Mouse (Mus musculus) CH12.LX (cell line): ENCODE measurements around the gene Chga. TPM values are rescaled to one million over a fixed set of nuclear protein-coding genes. Genes with fewer than 3 reads are reported as not detected.
A peak's percentile ranks its signal among the peaks of the same experiment; 100 is the strongest.

Experiments
- DNase-seq: peaks from one replicate; pipeline ENCODE4 v3.0.0-alpha.2; 2013; ENCODE audit errors: extremely low read depth
- H3K27ac ChIP-seq: 2 replicates; pipeline ENCODE4 v1.5.1; 2012; ENCODE audit warnings: low read depth, mild to moderate bottlenecking, control low read depth, moderate library complexity; ENCODE audit not compliant: insufficient read depth
- H3K27me3 ChIP-seq: replicated peaks from 2 replicates; pipeline ENCODE3; 2012; ENCODE audit warnings: inconsistent platforms
- H3K36me3 ChIP-seq, 2 experiments: replicated peaks in 1 of 2; 2 replicates each; pipeline versions ENCODE3 to v1.6.1; 2012; ENCODE audit warnings: inconsistent platforms in 1 of 2, low read length in 1 of 2, mild to moderate bottlenecking in 1 of 2, mixed read lengths in 1 of 2, moderate library complexity in 1 of 2; ENCODE audit not compliant: control insufficient read depth in 1 of 2, insufficient read depth in 1 of 2
- H3K4me1 ChIP-seq, 2 experiments: 2 replicates each; pipeline ENCODE4 v1.6.1; 2012; ENCODE audit warnings: inconsistent platforms in 1 of 2, moderate library complexity in 1 of 2; ENCODE audit not compliant: insufficient read depth in 2 of 2, control insufficient read depth in 1 of 2
- H3K4me2 ChIP-seq: 2 replicates; pipeline ENCODE4 v1.6.1; 2012; ENCODE audit warnings: low read depth, mild to moderate bottlenecking, control low read depth; ENCODE audit not compliant: poor library complexity, insufficient read depth, severe bottlenecking
- H3K4me3 ChIP-seq, 3 experiments: fragments of 150-350 bp in 1 of 3; sonication (generic) in 1 of 3; replicated peaks in 1 of 3; 2 replicates each; pipeline versions ENCODE3 to v1.5.1; 2011 to 2012; ENCODE audit warnings: low read depth in 2 of 3, low read length in 2 of 3, mild to moderate bottlenecking in 2 of 3, moderate library complexity in 2 of 3, control low read depth in 1 of 3, improper control_type of control experiment in 1 of 3, inconsistent platforms in 1 of 3, mixed read lengths in 1 of 3; ENCODE audit not compliant: poor library complexity in 1 of 3
- H3K79me2 ChIP-seq: replicated peaks from 2 replicates; pipeline ENCODE4 v1.6.1; 2012; ENCODE audit warnings: mild to moderate bottlenecking, moderate library complexity; ENCODE audit not compliant: control insufficient read depth, poor library complexity, insufficient read depth, severe bottlenecking; ENCODE audit errors: extremely low read depth
- H3K9ac ChIP-seq: 2 replicates; pipeline ENCODE4 v1.6.1; 2012; ENCODE audit warnings: low read depth, mild to moderate bottlenecking, control low read depth, moderate library complexity; ENCODE audit not compliant: insufficient read depth
- H3K9me3 ChIP-seq: replicated peaks from 2 replicates; pipeline ENCODE3; 2012; ENCODE audit warnings: low read length, inconsistent platforms, mixed read lengths
- CTCF ChIP-seq, 2 experiments: IDR thresholded peaks in 1 of 2; conservative IDR thresholded peaks in 1 of 2; 2 replicates each; pipeline ENCODE4 v1.5.1; 2011 to 2012; ENCODE audit warnings: low read depth in 2 of 2, low read length in 2 of 2, improper control_type of control experiment in 1 of 2, inconsistent platforms in 1 of 2, mild to moderate bottlenecking in 1 of 2, moderate library complexity in 1 of 2
- EP300 ChIP-seq: IDR thresholded peaks from 2 replicates; pipeline ENCODE4 v1.6.1; 2011; ENCODE audit warnings: low read length, improper control_type of control experiment
- GABPA ChIP-seq: IDR thresholded peaks from 2 replicates; pipeline ENCODE4 v1.6.1; 2012; ENCODE audit warnings: low read depth, low read length, improper control_type of control experiment, inconsistent platforms; ENCODE audit not compliant: insufficient replicate concordance
- HCFC1 ChIP-seq: IDR thresholded peaks from 2 replicates; pipeline ENCODE4 v1.6.1; 2012; ENCODE audit warnings: low read depth, mild to moderate bottlenecking, inconsistent platforms, low read length, improper control_type of control experiment
- MAFK ChIP-seq: IDR thresholded peaks from 2 replicates; pipeline ENCODE4 v1.6.1; 2011; ENCODE audit warnings: low read length, improper control_type of control experiment; ENCODE audit not compliant: insufficient replicate concordance
- MEF2A ChIP-seq: IDR thresholded peaks from 2 replicates; pipeline ENCODE4 v1.6.1; 2014; ENCODE audit warnings: low read depth, mild to moderate bottlenecking, inconsistent platforms, low read length, improper control_type of control experiment, borderline replicate concordance
- MXI1 ChIP-seq: IDR thresholded peaks from 2 replicates; pipeline ENCODE4 v1.6.1; 2011; ENCODE audit warnings: mild to moderate bottlenecking, low read depth, low read length, improper control_type of control experiment
- PAX5 ChIP-seq: IDR thresholded peaks from 2 replicates; pipeline ENCODE4 v1.6.1; 2012; ENCODE audit warnings: low read length, inconsistent platforms, mixed read lengths
- POLR2A ChIP-seq: IDR thresholded peaks from 2 replicates; pipeline ENCODE4 v1.6.1; 2011; ENCODE audit warnings: low read depth, mild to moderate bottlenecking, improper control_type of control experiment, low read length
- RAD21 ChIP-seq: IDR thresholded peaks from 2 replicates; pipeline ENCODE4 v1.6.1; 2011; ENCODE audit warnings: low read depth, mild to moderate bottlenecking, low read length, improper control_type of control experiment, moderate library complexity
- RCOR1 ChIP-seq: conservative IDR thresholded peaks from 2 replicates; pipeline ENCODE4 v1.6.1; 2012; ENCODE audit warnings: low read depth, mild to moderate bottlenecking, inconsistent platforms, low read length, improper control_type of control experiment
- SMC3 ChIP-seq: IDR thresholded peaks from 2 replicates; pipeline ENCODE4 v1.6.1; 2011; ENCODE audit warnings: low read depth, low read length, improper control_type of control experiment
- USF2 ChIP-seq: conservative IDR thresholded peaks from 2 replicates; pipeline ENCODE4 v1.6.1; 2011; ENCODE audit warnings: low read depth, low read length, improper control_type of control experiment
- ZC3H11A ChIP-seq: IDR thresholded peaks from 2 replicates; pipeline ENCODE4 v1.6.1; 2012; ENCODE audit warnings: low read depth, mild to moderate bottlenecking, inconsistent platforms, low read length, improper control_type of control experiment
- ZNF384 ChIP-seq: IDR thresholded peaks from 2 replicates; pipeline ENCODE4 v1.6.1; 2012; ENCODE audit warnings: low read depth, low read length, improper control_type of control experiment, inconsistent platforms
- dilution Hi-C: fragments of 300-500 bp; cut with MboI; formaldehyde crosslinking; loops from 2 replicates; pipeline ENCODE4 v1.14.3; 2020; ENCODE audit warnings: low sequenced_read_pairs; ENCODE audit not compliant: extremely low pct_unique_long_range_greater_than_20kb, extremely low pct_ligation_motif_present
- in situ Hi-C: fragments of 300-500 bp; cut with MboI; formaldehyde crosslinking; loops from 3 replicates; pipeline ENCODE4 v1.14.3; 2019; ENCODE audit warnings: low sequenced_read_pairs, low pct_ligation_motif_present, low pct_unique_long_range_greater_than_20kb, mixed read lengths
- polyA plus RNA-seq: library from polyadenylated mRNA; unstranded; fragments of >175 nt; gene quantifications from 2 replicates; pipeline ENCODE4 v1.2.1, GENCODE M21; 2012; ENCODE audit warnings: low read depth; ENCODE audit not compliant: insufficient read length
- total RNA-seq, 2 experiments: library from RNA; depleted of rRNA; stranded (reverse); fragments of 300-350 nt in 1 of 2; fragments of >200 nt in 1 of 2; gene quantifications; 2 replicates each; pipeline ENCODE4 v1.2.3; 2012 to 2014

Gene Chga
- total and polyA plus RNA-seq, 3 experiments: not detected

DNA sequence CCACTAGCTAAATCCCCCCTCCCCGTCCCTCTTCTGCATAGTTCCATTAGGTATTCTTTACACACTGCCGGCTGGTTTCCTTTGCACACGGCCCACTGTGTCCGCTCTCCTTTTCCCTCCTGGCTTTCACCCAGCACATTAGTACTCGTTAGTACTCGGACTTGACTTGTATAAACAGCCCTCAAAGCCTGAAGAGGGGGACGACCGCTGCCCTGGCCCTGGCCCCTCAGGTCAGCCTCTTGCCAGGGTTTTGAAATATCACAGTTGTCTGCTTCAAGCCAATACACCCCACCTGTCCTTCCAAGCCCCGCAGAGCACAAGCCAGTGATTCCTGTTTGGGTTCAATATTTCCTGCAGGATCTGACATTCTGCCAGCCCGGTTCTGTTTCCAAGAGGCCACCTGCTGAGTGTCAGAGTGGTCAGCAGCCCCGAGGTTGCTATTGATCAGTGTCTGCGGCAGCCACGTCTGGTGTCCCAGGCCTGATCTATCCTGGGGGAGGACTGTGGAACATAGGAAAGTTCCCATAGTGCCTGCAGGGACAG is 32.9 kb upstream of the Chga start:
- no peaks in the 10 kb centered on the region for H3K36me3 ChIP-seq
- H3K27ac ChIP-seq: no peak overlapping the region
- H3K4me1 ChIP-seq: peaks cover 0 to 23% of the 10 kb centered on the region in 2 experiments; a peak in 2 of 4 replicates
- no peak overlapping the region for H3K4me2 ChIP-seq
- DNase-seq: no peak
- no peak overlapping the region for H3K9ac ChIP-seq
- H3K4me3 ChIP-seq: no peak overlapping the region
- H3K79me2 ChIP-seq: no peaks in the 10 kb centered on the region
- no peaks in the 10 kb centered on the region for H3K27me3 ChIP-seq
- dilution Hi-C loops: no loop called here
- TF ChIP-seq MXI1 (no peak), GABPA (no peak), HCFC1 (no peak), MEF2A (no peak), USF2 (no peak)
- in situ Hi-C loops: no loop called here
- no peaks in the 10 kb centered on the region for H3K9me3 ChIP-seq

DNA sequence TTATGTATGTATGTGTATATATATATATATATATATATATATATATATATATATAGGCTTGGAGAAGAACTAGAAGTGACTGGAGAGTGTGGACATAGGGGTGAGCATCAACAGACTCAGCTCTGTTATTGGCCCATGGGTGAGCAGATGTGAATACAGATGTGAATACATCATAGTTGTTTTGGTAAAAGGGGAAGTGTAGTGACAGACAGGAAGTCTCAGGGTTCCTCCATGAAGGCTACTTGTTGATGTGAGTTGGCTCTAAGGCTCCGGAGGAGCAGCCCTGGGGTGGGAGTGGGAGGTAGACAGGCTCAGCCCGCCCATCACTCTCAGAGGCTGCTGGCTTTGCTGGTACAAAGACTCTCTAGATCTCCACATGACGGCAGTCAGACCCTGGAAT is 30.6 kb upstream of the Chga start:
- Histone ChIP-seq H3K36me3 (no peaks in the 10 kb centered on the region), H3K27me3 (no peaks in the 10 kb centered on the region), H3K9ac (no peak overlapping the region), H3K4me3 (no peak overlapping the region), H3K4me2 (no peak overlapping the region), H3K9me3 (no peaks in the 10 kb centered on the region), H3K79me2 (no peaks in the 10 kb centered on the region), H3K27ac (no peak overlapping the region), H3K4me1 (peaks cover 3 to 47% of the 10 kb centered on the region in 2 experiments; a peak in 3 of 4 replicates)
- DNase-seq: peak; percentile 34
- in situ Hi-C loops (no loop called here), dilution Hi-C loops (no loop called here)
- TF ChIP-seq ZC3H11A (no peak), POLR2A (no peak), MAFK (no peak), PAX5 (no peak), RCOR1 (no peak)

- no peaks in the 10 kb centered on the region for H3K9me3 ChIP-seq
- no peak for TF ChIP-seq ZNF384
- peak; percentile 83 for TF ChIP-seq SMC3
- TF ChIP-seq CTCF (conservative IDR thresholded peaks at IDR 0.05 in 1 of 2, IDR thresholded peaks at IDR 0.05 in 1 of 2; ENCODE audit: low read depth in 2 of 2, low read length in 2 of 2): peak in 1 of 2 experiments; percentile 82; a peak in 2 of 4 replicates
- TF ChIP-seq ZC3H11A: peak; percentile 49
- TF ChIP-seq RAD21: peak; percentile 83
- no peak for TF ChIP-seq PAX5
- no peak for TF ChIP-seq EP300
- TF ChIP-seq MXI1: no peak
- TF ChIP-seq, all 38 proteins: peak for 4
- Histone ChIP-seq H3K9ac (no peak overlapping the region), H3K36me3 (no peaks in the 10 kb centered on the region), H3K27ac (no peak overlapping the region), H3K79me2 (no peaks in the 10 kb centered on the region), H3K4me1 (peaks cover 3 to 47% of the 10 kb centered on the region in 2 experiments; a peak in 3 of 4 replicates), H3K27me3 (no peaks in the 10 kb centered on the region), H3K4me3 (no peak overlapping the region), H3K4me2 (no peak overlapping the region)
- dilution Hi-C loops: no loop called here
- DNase-seq: peak; percentile 49
- in situ Hi-C loops: loop anchor here (5.0 kb wide), 2 partner anchors 48 to 183 kb away; no protein-coding TSS in a partner anchor
Observed at GRCm38 (mm10) chr12:102524760-102525159, 30.0 kb upstream of the Chga start.
